ENCODE assay signal across 10 mouse cellular contexts in genomic region chr2:136670539-136671271, GRCm38 (mm10). TPM values are rescaled to one million over a fixed set of nuclear protein-coding genes. Genes with fewer than 3 reads are reported as not detected.
DNase-seq lines count a peak whose midpoint lies in the region; ATAC-seq and TF ChIP-seq lines count a peak whose summit lies in the region.
"Had no signal": no experiment of that assay in that cellular context is flagged by ENCODE, and none has a peak within 500 bp of the region (broad histone marks: within the 10 kb centered on the region; RNA-seq: fewer than 3 reads in every experiment).

No protein-coding gene starts in this region.

- no peaks in the 10 kb centered on the region for H3K9me3 ChIP-seq in heart, embryonic 15.5 days (replicated peaks)
- H3K9me3 ChIP-seq in hindbrain, postnatal 0 days (ENCODE audit: low read length), result no peaks in the 10 kb centered on the region
- H3K9me3 ChIP-seq in neural tube, embryonic 11.5 days (ENCODE audit: control insufficient read depth, low read length), result no peaks in the 10 kb centered on the region
- no peaks in the 10 kb centered on the region for H3K9me3 ChIP-seq in liver, embryonic 11.5 days (ENCODE audit: control insufficient read depth, low read length)

- peak overlapping the region; percentile 24 for H3K27ac ChIP-seq in heart, embryonic 15.5 days
- H3K27ac ChIP-seq in cortical plate, adult 2 months (ENCODE audit: insufficient read depth, low read length), result peak overlapping the region; percentile 13
- H3K27ac ChIP-seq in hindbrain, postnatal 0 days, result peak overlapping the region; percentile 65
- no peak overlapping the region for H3K27ac ChIP-seq in neural tube, embryonic 11.5 days (ENCODE audit: low read depth, low read length)
- no peak overlapping the region for H3K27ac ChIP-seq in liver, embryonic 11.5 days (ENCODE audit: low read depth, low read length)

- H3K27me3 ChIP-seq in heart, embryonic 15.5 days, result no peaks in the 10 kb centered on the region
- no peaks in the 10 kb centered on the region for H3K27me3 ChIP-seq in hindbrain, postnatal 0 days (ENCODE audit: insufficient read depth, low read length)
- H3K27me3 ChIP-seq in neural tube, embryonic 11.5 days (ENCODE audit: control insufficient read depth, insufficient read depth, low read length), result no peaks in the 10 kb centered on the region
- no peaks in the 10 kb centered on the region for H3K27me3 ChIP-seq in liver, embryonic 11.5 days (replicated peaks; ENCODE audit: control insufficient read depth, insufficient read depth, low read length)

- TF ChIP-seq POLR2A in cortical plate, adult 2 months (IDR thresholded peaks at IDR 0.05; ENCODE audit: extremely low read depth, insufficient read depth, low read length), result no peak

- no peak for DNase-seq in heart, postnatal 25 days (ENCODE audit: low spot score)
- peak; percentile 76 for DNase-seq in hindbrain, postnatal 0 days (ENCODE audit: low spot score)
- DNase-seq in neural tube, embryonic 11.5 days (ENCODE audit: low spot score), result peak; percentile 26
- DNase-seq in liver, embryonic 11.5 days (ENCODE audit: low spot score), result no peak
- DNase-seq in lung, postnatal 25 days (ENCODE audit: low spot score), result no peak
- DNase-seq in B cell, adult 2 months, result no peak

- H3K4me1 ChIP-seq in heart, embryonic 15.5 days (replicated peaks), result peaks cover 8% of the 10 kb centered on the region
- H3K4me1 ChIP-seq in cortical plate, adult 2 months (ENCODE audit: control insufficient read depth, insufficient read depth, low read length), result peaks cover 6% of the 10 kb centered on the region
- peaks cover 6% of the 10 kb centered on the region; the same call in 1 of the 2 replicates for H3K4me1 ChIP-seq in hindbrain, postnatal 0 days (ENCODE audit: insufficient read depth, low read length)
- no peaks in the 10 kb centered on the region for H3K4me1 ChIP-seq in neural tube, embryonic 11.5 days (ENCODE audit: control insufficient read depth, insufficient read depth, low read length)
- H3K4me1 ChIP-seq in liver, embryonic 11.5 days (replicated peaks; ENCODE audit: control insufficient read depth, insufficient read depth, low read length), result no peaks in the 10 kb centered on the region

- intact Hi-C loops in heart, postnatal 25 days (cut with DNase I), result no loop called here

- no peak for ATAC-seq in heart, embryonic 15.5 days (replicated peaks; ENCODE audit: insufficient number of reproducible peaks, insufficient read depth, low FRiP score, low read depth)
- ATAC-seq in hindbrain, postnatal 0 days, result peak; percentile 75
- ATAC-seq in neural tube, embryonic 11.5 days (ENCODE audit: insufficient read depth, low FRiP score, low TSS enrichment), result no peak
- ATAC-seq in liver, embryonic 11.5 days (replicated peaks; ENCODE audit: low FRiP score), result no peak

- peak overlapping the region; percentile 33 for H3K4me2 ChIP-seq in heart, embryonic 15.5 days
- H3K4me2 ChIP-seq in hindbrain, postnatal 0 days (ENCODE audit: low read depth, low read length), result peak overlapping the region; percentile 30; the same call in 1 of the 2 replicates
- H3K4me2 ChIP-seq in neural tube, embryonic 11.5 days (ENCODE audit: low read depth), result no peak overlapping the region
- no peak overlapping the region for H3K4me2 ChIP-seq in liver, embryonic 11.5 days

- H3K9ac ChIP-seq in heart, embryonic 15.5 days, result no peak overlapping the region
- H3K9ac ChIP-seq in hindbrain, postnatal 0 days (replicated peaks; ENCODE audit: low read length), result no peak overlapping the region; the same call in 1 of the 2 replicates
- H3K9ac ChIP-seq in neural tube, embryonic 11.5 days (ENCODE audit: low read length), result no peak overlapping the region
- H3K9ac ChIP-seq in liver, embryonic 11.5 days (ENCODE audit: low read depth, low read length), result no peak overlapping the region

- H3K36me3 ChIP-seq in heart, embryonic 15.5 days, result no peaks in the 10 kb centered on the region
- H3K36me3 ChIP-seq in hindbrain, postnatal 0 days (ENCODE audit: insufficient read depth, low read length), result no peaks in the 10 kb centered on the region
- no peaks in the 10 kb centered on the region for H3K36me3 ChIP-seq in neural tube, embryonic 11.5 days (ENCODE audit: control insufficient read depth, insufficient read depth, low read length)
- no peaks in the 10 kb centered on the region for H3K36me3 ChIP-seq in liver, embryonic 11.5 days (ENCODE audit: control insufficient read depth, insufficient read depth, low read length)

- TF ChIP-seq CTCF in cortical plate, adult 2 months (IDR thresholded peaks at IDR 0.05; ENCODE audit: extremely low read depth, insufficient read depth, low read length), result no peak
- TF ChIP-seq CTCF in hindbrain, postnatal 0 days (IDR thresholded peaks at IDR 0.05; ENCODE audit: low read depth), result no peak

- no peak overlapping the region for H3K4me3 ChIP-seq in heart, embryonic 15.5 days
- no peak overlapping the region for H3K4me3 ChIP-seq in cortical plate, adult 2 months (ENCODE audit: insufficient read depth, low read length)
- H3K4me3 ChIP-seq in hindbrain, postnatal 0 days (ENCODE audit: low read length), result no peak overlapping the region
- H3K4me3 ChIP-seq in neural tube, embryonic 11.5 days (ENCODE audit: low read depth, low read length), result no peak overlapping the region
- no peak overlapping the region for H3K4me3 ChIP-seq in liver, embryonic 11.5 days (ENCODE audit: low read depth, low read length)
- H3K4me3 ChIP-seq: erythroblast, embryonic 14.5 days had no signal

- 21% methylated on average over 9 of the region's 9 CpGs for WGBS in heart, embryonic 15.5 days
- 29% methylated on average over 9 of the region's 9 CpGs for WGBS in hindbrain, postnatal 0 days
- 45% methylated on average over 9 of the region's 9 CpGs for WGBS in neural tube, embryonic 11.5 days
- WGBS in liver, embryonic 11.5 days, result 28% methylated on average over 9 of the region's 9 CpGs

RNA-seq across cellular contexts. Expression of gene Snap25, which starts 42.5 kb away (rescaled TPM):
- polyA plus RNA-seq in heart, embryonic 15.5 days (2015; fragmentation: Nextera tagmentation; extraction: Ambion mirVana), result 0.59 and 3.9 TPM in 2 replicates
- not detected for total RNA-seq in heart, postnatal 25 days (2021)
- 2,914 and 2,964 TPM in 2 replicates for polyA plus RNA-seq in cortical plate, adult 2 months (2012; rRNA removed)
- 227 and 265 TPM in 2 replicates for total RNA-seq in hindbrain, postnatal 0 days (2014; rRNA removed)
- 312 and 341 TPM in 2 replicates for polyA plus RNA-seq in hindbrain, postnatal 0 days (2015; fragmentation: Nextera tagmentation; extraction: Ambion mirVana)
- 65.9 and 69.6 TPM in 2 replicates for polyA plus RNA-seq in neural tube, embryonic 11.5 days (2014; fragmentation: Nextera tagmentation; extraction: Ambion mirVana)
- polyA plus RNA-seq in liver, embryonic 11.5 days (2014; fragmentation: Nextera tagmentation; extraction: Ambion mirVana), result 8.7 and 9.5 TPM in 2 replicates
- polyA plus RNA-seq: liver, adult 2 months had no signal

Comparison
In these comparisons a context has a peak if more than half of its experiments do, and no peak if none do; other contexts are left out.
1. H3K27ac ChIP-seq: peak in heart, embryonic 15.5 days (single experiment), cortical plate, adult 2 months (single experiment) and hindbrain, postnatal 0 days (single experiment); none in neural tube, embryonic 11.5 days (single experiment) and liver, embryonic 11.5 days (single experiment).
2. H3K4me2 ChIP-seq: peak in heart, embryonic 15.5 days (single experiment) and hindbrain, postnatal 0 days (single experiment); none in neural tube, embryonic 11.5 days (single experiment) and liver, embryonic 11.5 days (single experiment).
3. DNase-seq: peak in hindbrain, postnatal 0 days (single experiment) and neural tube, embryonic 11.5 days (single experiment); none in heart, postnatal 25 days (single experiment), liver, embryonic 11.5 days (single experiment), lung, postnatal 25 days (single experiment) and B cell, adult 2 months (0 of 2).